Mouse (Mus musculus) cerebellum, adult 2 months (tissue): ENCODE data around the gene Egfem1.

Experiments
- CTCF ChIP-seq: fragments of 200-500 bp; IDR thresholded peaks from 2 replicates; pipeline ENCODE4 v1.5.1; 2011; ENCODE audit warnings: low read depth, mild to moderate bottlenecking, control low read depth, low read length, moderate library complexity, borderline replicate concordance; ENCODE audit not compliant: insufficient read depth
- POLR2A ChIP-seq: fragments of 200-500 bp; IDR thresholded peaks from 2 replicates; pipeline ENCODE4 v1.6.1; 2011; ENCODE audit warnings: low read length, control low read depth, borderline replicate concordance; ENCODE audit not compliant: insufficient read depth

DNA sequence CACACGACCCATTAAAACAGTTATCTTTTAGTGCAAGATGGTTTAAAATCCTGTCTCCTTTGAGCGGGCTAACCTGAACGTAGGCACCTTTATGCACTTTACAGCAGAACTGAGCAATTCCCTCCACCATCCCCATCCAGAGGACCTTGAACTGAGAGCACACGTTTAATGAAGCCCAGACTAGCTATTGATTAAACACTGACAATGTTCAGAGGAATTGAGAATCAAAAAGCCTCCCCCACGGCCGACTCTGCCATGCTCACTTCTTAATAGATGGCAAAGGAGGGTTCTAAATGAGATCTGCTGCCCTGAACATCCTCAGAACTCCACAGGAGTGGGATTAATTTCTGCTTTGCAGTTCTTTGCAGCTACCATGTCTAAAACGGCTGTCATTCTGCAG, 520.3 kb downstream of the Egfem1 start:
- TF ChIP-seq CTCF (no peak), POLR2A (no peak)
